Mouse (Mus musculus) brain, embryonic 18.5 days (tissue): ENCODE data around the gene Dph1.

Source experiments
- DNase-seq: peaks from one replicate; pipeline ENCODE4 v3.0.0-alpha.2; 2012; ENCODE audit warnings: low read depth, low spot score

Dph1 gene

GRCm38 (mm10) chr11:75159564-75159963 is 31.5 kb downstream of the Dph1 start:
- DNase-seq = no peak

DNA sequence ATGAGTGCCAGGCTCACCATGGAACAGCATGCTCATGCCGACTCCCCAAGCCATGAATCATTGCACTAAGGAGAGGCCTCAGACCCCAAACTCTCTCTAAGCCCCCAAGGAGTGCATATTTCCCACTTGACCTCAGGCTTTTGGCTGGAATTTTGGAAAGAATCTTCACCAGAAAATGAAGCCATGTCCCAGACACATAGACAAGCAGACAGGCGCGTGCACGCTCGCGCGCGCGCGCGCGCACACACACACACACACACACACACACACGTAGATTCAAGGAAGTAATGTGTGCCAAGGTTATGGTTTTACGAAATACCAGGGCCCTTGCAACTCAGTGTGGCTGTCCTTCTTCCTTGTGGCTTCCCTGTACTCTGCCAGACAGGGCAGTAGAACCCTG is 32.6 kb downstream of the Dph1 start:
- no peak for DNase-seq

GRCm38 (mm10) chr11:75157901-75158300 is 33.1 kb downstream of the Dph1 start:
- DNase-seq = no peak

DNA sequence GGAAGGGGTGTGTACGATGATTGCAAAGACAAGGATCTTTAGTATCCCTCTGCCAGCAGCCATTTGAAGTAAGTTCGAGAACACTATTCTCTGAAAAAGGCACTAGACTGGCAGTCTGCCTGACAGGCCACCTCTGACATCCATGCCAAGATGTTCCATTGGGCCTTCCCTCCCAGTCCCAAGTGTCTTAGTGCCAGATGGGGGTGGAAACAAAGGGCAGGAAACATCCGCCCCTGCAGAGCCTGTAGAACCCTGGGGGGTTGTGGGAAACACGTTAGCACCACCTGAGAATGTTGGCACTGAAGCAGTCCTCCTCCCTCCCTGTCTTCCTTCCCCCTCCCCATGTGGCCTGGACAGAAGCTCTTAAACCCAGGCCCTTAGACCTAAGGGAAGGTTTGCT is 34.0 kb downstream of the Dph1 start:
- DNase-seq = no peak

DNA sequence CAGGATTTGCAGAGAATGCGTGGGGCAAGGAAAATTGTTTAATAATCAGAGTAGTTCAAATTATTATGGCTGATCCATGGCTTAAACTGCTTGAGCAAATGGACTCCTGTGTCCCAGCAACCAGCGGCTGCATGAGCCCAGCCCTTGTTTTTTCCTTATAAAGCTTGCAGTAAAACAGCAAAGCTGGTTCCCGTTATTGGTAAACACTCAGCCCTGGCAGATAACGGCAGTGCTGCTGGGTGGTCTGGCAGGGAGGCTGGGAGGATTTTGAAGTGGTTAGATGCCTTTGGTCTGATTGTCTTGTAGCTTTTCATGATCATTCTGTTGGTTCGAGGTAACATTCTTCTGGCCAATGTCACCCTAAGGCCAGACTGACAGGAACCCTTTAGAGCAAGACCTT is 34.6 kb downstream of the Dph1 start:
- no peak for DNase-seq

DNA sequence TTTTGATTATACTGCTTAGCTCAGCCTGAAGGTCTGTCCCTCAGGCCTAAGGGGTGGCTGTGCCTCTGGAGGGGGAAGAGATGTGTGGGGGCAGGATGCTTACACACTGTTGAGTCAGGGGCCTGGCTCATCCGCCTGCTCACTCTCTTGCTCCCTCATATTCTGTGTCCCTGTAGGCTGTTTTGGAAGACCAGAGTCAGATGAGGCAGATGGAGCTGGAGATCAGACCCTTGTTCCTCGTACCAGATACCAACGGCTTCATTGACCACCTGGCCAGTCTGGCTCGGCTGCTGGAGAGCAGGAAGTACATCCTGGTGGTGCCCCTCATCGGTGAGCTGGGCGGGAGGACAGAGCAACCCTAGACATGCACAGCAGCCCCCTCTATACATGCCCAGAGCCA is 35.1 kb downstream of the Dph1 start:
- DNase-seq = no peak

- DNase-seq = no peak
Measured at GRCm38 (mm10) chr11:75154053-75154585, 36.9 kb downstream of the Dph1 start.

- DNase-seq = no peak
Measured at GRCm38 (mm10) chr11:75152603-75153557, 38.2 kb downstream of the Dph1 start.

GRCm38 (mm10) chr11:75150346-75150745 is 40.7 kb downstream of the Dph1 start:
- DNase-seq = no peak

DNA sequence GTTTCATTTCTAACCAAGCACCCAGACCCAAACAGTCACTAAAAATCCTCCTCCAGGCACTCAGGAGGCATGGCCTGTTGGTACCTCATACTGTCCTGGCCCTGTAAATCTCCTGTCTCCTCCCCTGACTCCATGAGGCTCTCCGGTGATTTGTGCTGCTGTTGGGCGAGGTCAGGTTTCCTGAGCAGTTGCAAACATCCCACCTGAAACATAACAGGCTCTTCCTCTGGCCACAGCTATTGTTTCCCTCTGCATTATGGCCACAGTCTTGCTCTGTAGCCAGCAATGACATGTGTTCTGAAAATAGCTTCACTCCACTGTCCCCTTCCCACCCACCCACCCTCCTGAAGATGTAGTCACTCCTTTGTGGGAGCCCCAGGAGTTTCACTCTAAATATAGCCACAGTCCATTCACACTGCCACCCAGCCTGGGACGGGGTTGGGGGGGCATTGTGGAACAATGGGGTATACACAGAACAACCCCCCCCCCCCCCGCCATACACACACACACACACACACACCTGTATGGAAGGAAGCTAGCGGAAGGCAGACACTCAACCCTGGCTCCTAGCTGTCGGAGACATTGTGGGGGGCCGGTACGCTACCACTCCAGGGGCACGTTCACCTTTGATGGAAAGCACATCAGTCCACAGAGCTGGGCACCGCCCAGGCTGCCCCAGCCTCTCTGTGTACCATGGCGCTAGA is 42.6 kb downstream of the Dph1 start:
- no peak for DNase-seq

DNA sequence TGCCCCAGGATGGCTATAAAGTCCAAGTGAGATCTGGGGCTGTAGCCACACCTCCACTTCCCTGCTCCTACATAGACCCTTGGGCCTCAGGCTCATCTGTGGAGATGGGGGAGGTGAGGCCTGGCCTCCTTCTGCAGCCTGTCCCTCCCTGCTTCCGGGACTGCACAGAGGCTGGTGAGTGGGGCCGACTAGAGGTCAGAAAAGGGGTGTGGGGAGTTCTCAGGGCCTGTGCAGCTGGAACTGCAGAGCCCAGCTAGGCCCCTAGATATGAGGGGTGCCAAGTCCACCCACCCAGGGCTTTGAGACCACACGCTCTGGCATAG is 43.2 kb downstream of the Dph1 start:
- no peak for DNase-seq

- DNase-seq = no peak
Measured at GRCm38 (mm10) chr11:75147106-75147845, 43.8 kb downstream of the Dph1 start.

GRCm38 (mm10) chr11:75145841-75146240 is 45.2 kb downstream of the Dph1 start:
- no peak for DNase-seq

DNA sequence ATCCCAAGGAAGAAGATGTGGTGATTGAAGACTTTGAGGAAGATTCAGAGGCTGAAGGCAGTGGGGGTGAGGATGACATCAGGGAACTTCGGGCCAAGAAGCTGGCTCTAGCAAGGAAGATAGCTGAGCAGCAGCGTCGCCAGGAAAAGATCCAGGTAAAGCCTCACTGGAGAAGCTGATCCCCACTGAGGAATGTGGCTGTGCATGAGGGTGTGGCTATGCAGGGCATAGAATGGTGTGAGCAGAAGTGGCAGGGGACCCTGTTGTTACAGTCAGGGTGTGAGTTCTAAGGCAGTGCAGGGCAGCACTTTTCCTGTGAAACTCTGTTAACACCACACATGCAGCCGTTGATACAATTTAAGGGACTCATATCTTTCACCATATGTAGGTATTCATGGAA is 48.3 kb downstream of the Dph1 start:
- DNase-seq = no peak

- no peak for DNase-seq
Measured at GRCm38 (mm10) chr11:75141913-75142312, 49.1 kb downstream of the Dph1 start.

GRCm38 (mm10) chr11:75141038-75141437 is 50.0 kb downstream of the Dph1 start:
- DNase-seq = no peak

DNA sequence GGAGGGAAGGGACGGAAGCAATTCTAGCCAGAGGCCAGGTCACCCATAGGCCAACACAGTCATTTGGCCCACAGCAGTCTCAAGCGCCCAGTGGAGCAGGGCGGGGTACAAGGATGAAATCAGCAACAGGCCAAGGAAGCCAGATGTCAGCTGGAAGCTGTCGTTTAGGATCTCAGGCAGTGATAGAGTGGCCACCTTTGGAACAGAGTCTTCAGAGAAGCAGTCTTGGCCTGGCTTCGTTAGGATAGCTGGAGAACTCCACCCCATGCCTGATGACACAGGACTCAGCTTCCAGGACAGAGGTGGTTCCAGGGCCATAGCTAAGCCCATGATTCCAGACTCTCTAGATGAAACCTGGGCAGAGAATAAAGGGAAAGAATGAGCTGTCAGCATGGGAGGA is 50.6 kb downstream of the Dph1 start:
- no peak for DNase-seq

DNA sequence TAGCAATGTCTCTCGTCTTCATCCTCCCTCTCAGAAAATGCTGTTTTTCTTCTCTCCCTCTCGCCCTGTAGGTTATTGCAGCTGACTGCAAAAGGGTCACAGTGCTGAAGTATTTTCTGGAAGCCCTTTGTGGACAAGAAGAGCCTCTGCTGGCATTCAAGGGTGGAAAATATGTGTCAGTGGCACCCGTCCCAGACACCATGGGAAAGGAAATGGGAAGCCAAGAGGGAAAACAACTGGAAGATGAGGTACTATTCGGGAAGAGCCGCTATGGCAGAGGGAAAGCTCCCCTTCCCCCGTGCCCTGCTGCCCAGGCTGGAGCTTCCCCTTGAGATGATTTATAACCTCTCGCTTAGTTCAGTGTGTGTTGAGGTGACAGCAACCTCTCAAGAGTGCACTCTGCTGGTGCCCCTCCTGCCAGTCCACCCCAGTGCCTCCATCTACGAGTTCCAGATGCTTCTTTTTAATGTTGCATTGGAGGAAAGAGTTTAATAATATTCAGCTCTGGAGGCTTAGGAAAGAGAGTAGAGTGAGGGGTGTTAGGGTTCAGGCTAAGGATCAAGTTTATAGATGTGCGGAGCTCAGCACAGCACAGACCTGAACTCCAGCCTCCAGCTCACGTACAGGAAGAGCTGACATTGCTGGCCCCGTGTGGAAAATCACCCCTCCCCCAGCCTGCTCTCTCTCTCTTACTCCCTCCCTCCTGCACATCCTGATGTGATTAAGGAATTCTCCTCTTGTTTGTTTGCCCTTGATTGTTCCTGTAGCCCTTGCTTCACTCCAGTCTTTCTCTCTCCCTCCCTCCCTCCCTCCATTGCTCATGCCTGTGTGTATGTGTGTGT is 51.7 kb downstream of the Dph1 start:
- DNase-seq = no peak

GRCm38 (mm10) chr11:75136666-75137398 is 54.2 kb downstream of the Dph1 start:
- DNase-seq = no peak

DNA sequence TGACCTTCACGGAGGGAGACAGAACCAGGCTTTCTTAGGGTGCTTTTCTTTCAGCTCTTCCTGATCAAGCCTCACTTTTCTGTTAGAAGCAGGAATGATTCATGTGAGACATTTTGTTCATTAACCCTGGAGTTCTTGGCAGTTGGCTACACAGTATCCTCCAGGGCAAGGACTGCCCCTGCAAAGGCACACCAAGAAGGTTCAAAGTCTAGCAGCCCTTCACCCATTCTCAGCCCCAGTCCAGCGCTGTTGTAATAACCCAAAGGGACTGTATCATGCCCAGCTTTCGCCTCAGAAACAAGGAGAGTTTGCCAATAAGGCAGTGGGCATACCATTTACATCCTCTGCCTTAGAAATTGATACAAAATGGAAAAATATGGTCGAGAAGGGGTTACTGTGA is 55.7 kb downstream of the Dph1 start:
- DNase-seq = no peak
